Mouse (Mus musculus) hindbrain, postnatal 0 days (tissue): Measurements from ENCODE around the gene Relch. TPM values are rescaled to one million over a fixed set of nuclear protein-coding genes. Genes with fewer than 3 reads are reported as not detected.

Source experiments
- ATAC-seq: fragments of 200-750 bp; cut with Nextera tagmentation; 2 replicates; pipeline ENCODE4 v1.8.0; 2017; ENCODE audit warnings: mild to moderate bottlenecking, moderate TSS enrichment, moderate library complexity
- DNase-seq: peaks from one replicate; pipeline ENCODE4 v3.0.0-alpha.2; 2015; ENCODE audit warnings: low spot score
- H3K27ac ChIP-seq: fragments of 300-500 bp; sonication (generic); 2 replicates; pipeline ENCODE4 v1.5.1; 2014; ENCODE audit warnings: mild to moderate bottlenecking
- H3K27me3 ChIP-seq: fragments of 300-500 bp; sonication (generic); 2 replicates; pipeline ENCODE4 v1.6.1; 2014; ENCODE audit warnings: low read length, mixed read lengths; ENCODE audit not compliant: insufficient read depth
- H3K36me3 ChIP-seq: fragments of 300-500 bp; sonication (generic); 2 replicates; pipeline ENCODE4 v1.6.1; 2014; ENCODE audit warnings: low read length, mixed read lengths; ENCODE audit not compliant: insufficient read depth
- H3K4me1 ChIP-seq: fragments of 300-500 bp; sonication (generic); 2 replicates; pipeline ENCODE4 v1.6.1; 2014; ENCODE audit warnings: antibody characterized with exemption, low read length, mixed read lengths; ENCODE audit not compliant: insufficient read depth
- H3K4me2 ChIP-seq: fragments of 300-500 bp; sonication (generic); 2 replicates; pipeline ENCODE4 v1.6.1; 2014; ENCODE audit warnings: low read depth, mild to moderate bottlenecking, low read length, moderate library complexity, mixed read lengths
- H3K4me3 ChIP-seq: fragments of 300-500 bp; sonication (generic); 2 replicates; pipeline ENCODE4 v1.5.1; 2014; ENCODE audit warnings: low read length
- H3K9ac ChIP-seq: fragments of 300-500 bp; sonication (generic); replicated peaks from 2 replicates; pipeline ENCODE4 v1.6.1; 2014; ENCODE audit warnings: mild to moderate bottlenecking, low read length, moderate library complexity, mixed read lengths
- H3K9me3 ChIP-seq: fragments of 300-500 bp; sonication (generic); 2 replicates; pipeline ENCODE4 v1.6.1; 2016; ENCODE audit warnings: low read length, mixed read lengths
- CTCF ChIP-seq: IDR thresholded peaks from 2 replicates; pipeline ENCODE4 v1.5.1; 2016; ENCODE audit warnings: antibody characterized with exemption, control low read depth, low read depth
- WGBS: fragments of 180-500 bp; shearing (Covaris S2); extraction: QIAGEN DNeasy Blood & Tissue Kit; methylation state at CpG from one replicate; pipeline ENCODE4 v1.1.7; 2014; 5-methylcytosine and 5-hydroxymethylcytosine counted together
- polyA plus RNA-seq: library from polyadenylated mRNA; unstranded; fragments of >200 nt; fragmentation: Nextera tagmentation; extraction: Ambion mirVana; gene quantifications from 2 replicates; pipeline ENCODE4 v1.2.1, GENCODE M21; 2015
- total RNA-seq: library from RNA; depleted of rRNA; stranded (reverse); fragments of >200 nt; gene quantifications from 2 replicates; pipeline ENCODE4 v1.2.3, GENCODE M21; 2014

Relch gene
- total and polyA plus RNA-seq, 2 experiments from 2014 or later: 47.8 to 82.8 TPM

DNA sequence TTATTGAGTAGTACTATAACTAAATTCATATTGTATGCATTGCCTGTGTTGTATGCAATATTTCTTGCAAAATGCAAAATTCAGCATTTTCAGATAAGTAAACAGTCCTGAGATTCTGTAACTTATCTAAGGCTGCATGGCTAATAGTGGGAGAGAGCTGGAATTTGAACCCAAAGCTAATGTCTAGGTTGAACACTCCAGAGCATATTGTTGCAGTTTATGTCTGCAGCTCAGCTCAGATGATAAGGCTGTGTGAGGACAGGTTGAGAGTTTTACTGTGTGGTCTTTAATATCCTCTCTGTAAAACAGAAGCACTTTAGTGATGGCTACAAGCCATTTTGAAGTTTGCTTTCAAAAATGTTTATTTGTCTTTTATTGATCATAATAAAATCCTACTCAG lies 75.8 kb downstream of the Relch start:
- H3K27ac ChIP-seq: no peak overlapping the region
- ATAC-seq (no peak), DNase-seq (no peak)
- H3K4me1 ChIP-seq: no peaks in the 10 kb centered on the region
- peaks cover 20% of the 10 kb centered on the region; the same call in 1 of the 2 replicates for H3K36me3 ChIP-seq
- H3K27me3 ChIP-seq: no peaks in the 10 kb centered on the region
- no peak overlapping the region for H3K4me2 ChIP-seq
- TF ChIP-seq CTCF: no peak
- no peak overlapping the region for H3K4me3 ChIP-seq
- H3K9me3 ChIP-seq: no peaks in the 10 kb centered on the region
- no peak overlapping the region for H3K9ac ChIP-seq

GRCm38 (mm10) chr1:105742481-105742880 lies 78.8 kb downstream of the Relch start:
- no peak for TF ChIP-seq CTCF
- Histone ChIP-seq H3K9ac (no peak overlapping the region), H3K4me1 (no peaks in the 10 kb centered on the region), H3K27ac (no peak overlapping the region), H3K27me3 (no peaks in the 10 kb centered on the region), H3K4me2 (no peak overlapping the region), H3K4me3 (no peak overlapping the region), H3K9me3 (no peaks in the 10 kb centered on the region), H3K36me3 (peaks cover 23% of the 10 kb centered on the region; the same call in 1 of the 2 replicates)
- 85% methylated on average over 1 of the region's 1 CpGs for WGBS
- no peak for ATAC-seq
- no peak for DNase-seq

- H3K9me3 ChIP-seq: no peaks in the 10 kb centered on the region
- no peaks in the 10 kb centered on the region for H3K4me1 ChIP-seq
- H3K36me3 ChIP-seq: peaks cover 27% of the 10 kb centered on the region
- no peak overlapping the region for H3K9ac ChIP-seq
- no peak for DNase-seq
- no peak for TF ChIP-seq CTCF
- no peak overlapping the region for H3K4me2 ChIP-seq
- no peaks in the 10 kb centered on the region for H3K27me3 ChIP-seq
- H3K4me3 ChIP-seq: no peak overlapping the region
- ATAC-seq: no peak
- WGBS: 90% methylated on average over 1 of the region's 1 CpGs
- H3K27ac ChIP-seq: no peak overlapping the region
Measured at GRCm38 (mm10) chr1:105746444-105746843, 82.8 kb downstream of the Relch start.

- Histone ChIP-seq H3K9me3 (no peaks in the 10 kb centered on the region), H3K27me3 (no peaks in the 10 kb centered on the region), H3K4me2 (no peak overlapping the region), H3K9ac (no peak overlapping the region), H3K4me3 (no peak overlapping the region), H3K27ac (no peak overlapping the region), H3K4me1 (no peaks in the 10 kb centered on the region), H3K36me3 (peaks cover 24% of the 10 kb centered on the region)
- 92% methylated on average over 5 of the region's 5 CpGs for WGBS
- TF ChIP-seq CTCF: no peak
- DNase-seq (no peak), ATAC-seq (no peak)
Measured at GRCm38 (mm10) chr1:105746858-105747596, 83.4 kb downstream of the Relch start.

- no peak overlapping the region for H3K4me3 ChIP-seq
- no peaks in the 10 kb centered on the region for H3K4me1 ChIP-seq
- no peak overlapping the region for H3K27ac ChIP-seq
- H3K4me2 ChIP-seq: no peak overlapping the region
- TF ChIP-seq CTCF: no peak
- H3K27me3 ChIP-seq: no peaks in the 10 kb centered on the region
- 97% methylated on average over 4 of the region's 4 CpGs for WGBS
- H3K9me3 ChIP-seq: no peaks in the 10 kb centered on the region
- DNase-seq: no peak
- no peak for ATAC-seq
- peaks cover 27% of the 10 kb centered on the region for H3K36me3 ChIP-seq
- H3K9ac ChIP-seq: no peak overlapping the region
Measured at GRCm38 (mm10) chr1:105748091-105748799, 84.6 kb downstream of the Relch start.

- no peak overlapping the region for H3K4me2 ChIP-seq
- 85% methylated on average over 4 of the region's 4 CpGs for WGBS
- no peak overlapping the region for H3K27ac ChIP-seq
- ATAC-seq: no peak
- H3K9ac ChIP-seq: no peak overlapping the region
- no peaks in the 10 kb centered on the region for H3K9me3 ChIP-seq
- no peak overlapping the region for H3K4me3 ChIP-seq
- TF ChIP-seq CTCF: no peak
- H3K36me3 ChIP-seq: peaks cover 24% of the 10 kb centered on the region
- no peaks in the 10 kb centered on the region for H3K4me1 ChIP-seq
- no peak for DNase-seq
- no peaks in the 10 kb centered on the region for H3K27me3 ChIP-seq
Measured at GRCm38 (mm10) chr1:105752196-105752595, 88.5 kb downstream of the Relch start.

DNA sequence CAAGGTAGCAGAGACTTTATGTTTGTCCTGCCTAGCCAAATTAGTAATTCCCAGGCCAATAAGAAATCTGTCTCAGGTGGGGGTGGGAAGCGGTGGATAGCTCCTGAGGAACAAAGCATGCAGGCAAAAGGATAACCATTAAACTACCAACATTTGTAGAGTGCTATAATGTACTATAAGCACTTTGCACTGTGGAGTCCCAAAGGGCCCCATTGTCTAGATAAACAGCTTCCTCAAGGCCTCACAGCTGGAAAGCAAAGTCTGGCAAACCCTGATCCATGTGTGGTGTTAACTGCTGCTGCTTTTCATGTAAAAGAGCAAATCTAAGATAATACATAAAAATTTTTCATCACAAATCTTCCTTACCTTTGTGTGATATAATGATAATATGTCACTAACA lies 89.3 kb downstream of the Relch start:
- TF ChIP-seq CTCF: no peak
- H3K27ac ChIP-seq: no peak overlapping the region
- H3K4me2 ChIP-seq: no peak overlapping the region
- DNase-seq (no peak), ATAC-seq (no peak)
- H3K4me3 ChIP-seq: no peak overlapping the region
- no peaks in the 10 kb centered on the region for H3K27me3 ChIP-seq
- no peaks in the 10 kb centered on the region for H3K4me1 ChIP-seq
- WGBS: 93% methylated on average over 1 of the region's 1 CpGs
- H3K9ac ChIP-seq: no peak overlapping the region
- H3K36me3 ChIP-seq: peaks cover 20% of the 10 kb centered on the region
- H3K9me3 ChIP-seq: no peaks in the 10 kb centered on the region
